Mouse (Mus musculus) CH12.LX (cell line): ENCODE results near the gene Adamts14. TPM values are rescaled to one million over a fixed set of nuclear protein-coding genes. Genes with fewer than 3 reads are reported as not detected.

ENCODE experiments used
- DNase-seq: peaks from one replicate; pipeline ENCODE4 v3.0.0-alpha.2; 2013; ENCODE audit errors: extremely low read depth
- H3K27ac ChIP-seq: 2 replicates; pipeline ENCODE4 v1.5.1; 2012; ENCODE audit warnings: low read depth, mild to moderate bottlenecking, control low read depth, moderate library complexity; ENCODE audit not compliant: insufficient read depth
- H3K27me3 ChIP-seq: replicated peaks from 2 replicates; pipeline ENCODE3; 2012; ENCODE audit warnings: inconsistent platforms
- H3K36me3 ChIP-seq, 2 experiments: replicated peaks in 1 of 2; 2 replicates each; pipeline versions ENCODE3 to v1.6.1; 2012; ENCODE audit warnings: inconsistent platforms in 1 of 2, low read length in 1 of 2, mild to moderate bottlenecking in 1 of 2, mixed read lengths in 1 of 2, moderate library complexity in 1 of 2; ENCODE audit not compliant: control insufficient read depth in 1 of 2, insufficient read depth in 1 of 2
- H3K4me1 ChIP-seq, 2 experiments: 2 replicates each; pipeline ENCODE4 v1.6.1; 2012; ENCODE audit warnings: inconsistent platforms in 1 of 2, moderate library complexity in 1 of 2; ENCODE audit not compliant: insufficient read depth in 2 of 2, control insufficient read depth in 1 of 2
- H3K4me2 ChIP-seq: 2 replicates; pipeline ENCODE4 v1.6.1; 2012; ENCODE audit warnings: low read depth, mild to moderate bottlenecking, control low read depth; ENCODE audit not compliant: poor library complexity, insufficient read depth, severe bottlenecking
- H3K4me3 ChIP-seq, 3 experiments: fragments of 150-350 bp in 1 of 3; sonication (generic) in 1 of 3; replicated peaks in 1 of 3; 2 replicates each; pipeline versions ENCODE3 to v1.5.1; 2011 to 2012; ENCODE audit warnings: low read depth in 2 of 3, low read length in 2 of 3, mild to moderate bottlenecking in 2 of 3, moderate library complexity in 2 of 3, control low read depth in 1 of 3, improper control_type of control experiment in 1 of 3, inconsistent platforms in 1 of 3, mixed read lengths in 1 of 3; ENCODE audit not compliant: poor library complexity in 1 of 3
- H3K79me2 ChIP-seq: replicated peaks from 2 replicates; pipeline ENCODE4 v1.6.1; 2012; ENCODE audit warnings: mild to moderate bottlenecking, moderate library complexity; ENCODE audit not compliant: control insufficient read depth, poor library complexity, insufficient read depth, severe bottlenecking; ENCODE audit errors: extremely low read depth
- H3K9ac ChIP-seq: 2 replicates; pipeline ENCODE4 v1.6.1; 2012; ENCODE audit warnings: low read depth, mild to moderate bottlenecking, control low read depth, moderate library complexity; ENCODE audit not compliant: insufficient read depth
- H3K9me3 ChIP-seq: replicated peaks from 2 replicates; pipeline ENCODE3; 2012; ENCODE audit warnings: low read length, inconsistent platforms, mixed read lengths
- BHLHE40 ChIP-seq: IDR thresholded peaks from 2 replicates; pipeline ENCODE4 v1.6.1; 2011; ENCODE audit warnings: mild to moderate bottlenecking, low read depth, low read length, improper control_type of control experiment
- CTCF ChIP-seq, 2 experiments: IDR thresholded peaks in 1 of 2; conservative IDR thresholded peaks in 1 of 2; 2 replicates each; pipeline ENCODE4 v1.5.1; 2011 to 2012; ENCODE audit warnings: low read depth in 2 of 2, low read length in 2 of 2, improper control_type of control experiment in 1 of 2, inconsistent platforms in 1 of 2, mild to moderate bottlenecking in 1 of 2, moderate library complexity in 1 of 2
- ELF1 ChIP-seq: IDR thresholded peaks from 2 replicates; pipeline ENCODE4 v1.6.1; 2014; ENCODE audit warnings: low read depth, mild to moderate bottlenecking, inconsistent platforms, low read length, improper control_type of control experiment
- ETS1 ChIP-seq: conservative IDR thresholded peaks from 2 replicates; pipeline ENCODE4 v1.6.1; 2012; ENCODE audit warnings: low read depth, mild to moderate bottlenecking, inconsistent platforms, low read length, improper control_type of control experiment, moderate library complexity
- GABPA ChIP-seq: IDR thresholded peaks from 2 replicates; pipeline ENCODE4 v1.6.1; 2012; ENCODE audit warnings: low read depth, low read length, improper control_type of control experiment, inconsistent platforms; ENCODE audit not compliant: insufficient replicate concordance
- JUND ChIP-seq: conservative IDR thresholded peaks from 2 replicates; pipeline ENCODE4 v1.6.1; 2011; ENCODE audit warnings: low read depth, low read length, improper control_type of control experiment
- MAX ChIP-seq: IDR thresholded peaks from 2 replicates; pipeline ENCODE4 v1.6.1; 2011; ENCODE audit warnings: low read length, improper control_type of control experiment
- MAZ ChIP-seq: IDR thresholded peaks from 2 replicates; pipeline ENCODE4 v1.6.1; 2012; ENCODE audit warnings: low read depth, mild to moderate bottlenecking, inconsistent platforms, low read length, improper control_type of control experiment, moderate library complexity
- MEF2A ChIP-seq: IDR thresholded peaks from 2 replicates; pipeline ENCODE4 v1.6.1; 2014; ENCODE audit warnings: low read depth, mild to moderate bottlenecking, inconsistent platforms, low read length, improper control_type of control experiment, borderline replicate concordance
- MXI1 ChIP-seq: IDR thresholded peaks from 2 replicates; pipeline ENCODE4 v1.6.1; 2011; ENCODE audit warnings: mild to moderate bottlenecking, low read depth, low read length, improper control_type of control experiment
- MYC ChIP-seq: IDR thresholded peaks from 2 replicates; pipeline ENCODE4 v1.6.1; 2011; ENCODE audit warnings: low read depth, mild to moderate bottlenecking, improper control_type of control experiment, low read length
- NELFE ChIP-seq: IDR thresholded peaks from 2 replicates; pipeline ENCODE4 v1.6.1; 2011; ENCODE audit warnings: low read depth, low read length, improper control_type of control experiment
- NRF1 ChIP-seq: IDR thresholded peaks from 2 replicates; pipeline ENCODE4 v1.6.1; 2014; ENCODE audit warnings: low read depth, mild to moderate bottlenecking, inconsistent platforms, low read length, improper control_type of control experiment, moderate library complexity
- POLR2A ChIP-seq: IDR thresholded peaks from 2 replicates; pipeline ENCODE4 v1.6.1; 2011; ENCODE audit warnings: low read depth, mild to moderate bottlenecking, improper control_type of control experiment, low read length
- POLR2AphosphoS2 ChIP-seq: IDR thresholded peaks from 2 replicates; pipeline ENCODE4 v1.6.1; 2011; ENCODE audit warnings: low read depth, low read length, improper control_type of control experiment
- TCF12 ChIP-seq: IDR thresholded peaks from 2 replicates; pipeline ENCODE4 v1.6.1; 2014; ENCODE audit warnings: low read depth, mild to moderate bottlenecking, inconsistent platforms, low read length, improper control_type of control experiment
- UBTF ChIP-seq: IDR thresholded peaks from 2 replicates; pipeline ENCODE4 v1.6.1; 2012; ENCODE audit warnings: low read depth, mild to moderate bottlenecking, inconsistent platforms, low read length, improper control_type of control experiment, moderate library complexity
- USF1 ChIP-seq: IDR thresholded peaks from 2 replicates; pipeline ENCODE4 v1.6.1; 2014; ENCODE audit warnings: low read depth, mild to moderate bottlenecking, inconsistent platforms, low read length, improper control_type of control experiment
- USF2 ChIP-seq: conservative IDR thresholded peaks from 2 replicates; pipeline ENCODE4 v1.6.1; 2011; ENCODE audit warnings: low read depth, low read length, improper control_type of control experiment
- ZC3H11A ChIP-seq: IDR thresholded peaks from 2 replicates; pipeline ENCODE4 v1.6.1; 2012; ENCODE audit warnings: low read depth, mild to moderate bottlenecking, inconsistent platforms, low read length, improper control_type of control experiment
- dilution Hi-C: fragments of 300-500 bp; cut with MboI; formaldehyde crosslinking; loops from 2 replicates; pipeline ENCODE4 v1.14.3; 2020; ENCODE audit warnings: low sequenced_read_pairs; ENCODE audit not compliant: extremely low pct_unique_long_range_greater_than_20kb, extremely low pct_ligation_motif_present
- in situ Hi-C: fragments of 300-500 bp; cut with MboI; formaldehyde crosslinking; loops from 3 replicates; pipeline ENCODE4 v1.14.3; 2019; ENCODE audit warnings: low sequenced_read_pairs, low pct_ligation_motif_present, low pct_unique_long_range_greater_than_20kb, mixed read lengths
- polyA plus RNA-seq: library from polyadenylated mRNA; unstranded; fragments of >175 nt; gene quantifications from 2 replicates; pipeline ENCODE4 v1.2.1, GENCODE M21; 2012; ENCODE audit warnings: low read depth; ENCODE audit not compliant: insufficient read length
- total RNA-seq, 2 experiments: library from RNA; depleted of rRNA; stranded (reverse); fragments of 300-350 nt in 1 of 2; fragments of >200 nt in 1 of 2; gene quantifications; 2 replicates each; pipeline ENCODE4 v1.2.3; 2012 to 2014

The Adamts14 gene
- total and polyA plus RNA-seq, 3 experiments: 1.2 to 2.7 (median 2.5) TPM

GRCm38 (mm10) chr10:61203930-61204329 lies 69.3 kb downstream of the Adamts14 start:
- Histone ChIP-seq H3K9me3 (no peaks in the 10 kb centered on the region), H3K36me3 (peaks cover 0 to 4% of the 10 kb centered on the region in 2 experiments), H3K4me2 (no peak overlapping the region; the same call in 1 of the 2 replicates), H3K4me3 (no peak overlapping the region), H3K27me3 (no peaks in the 10 kb centered on the region), H3K79me2 (no peaks in the 10 kb centered on the region), H3K27ac (no peak overlapping the region), H3K9ac (0 out of 2 replicates have a peak overlapping the region, but pooled peaks have one; percentile 7)
- in situ Hi-C loops: no loop called here
- dilution Hi-C loops: no loop called here
- peak; percentile 48 for DNase-seq
- TF ChIP-seq JUND (no peak), MAX (peak; percentile 31; the same call in 1 of the 2 replicates), UBTF (no peak), ZC3H11A (no peak), USF1 (peak; percentile 70), MXI1 (peak; percentile 30; the same call in 1 of the 2 replicates), POLR2A (no peak), MAZ (0 out of 2 replicates have a peak, but pooled peaks have one; percentile 20), MYC (no peak), MEF2A (peak; percentile 82; the same call in 1 of the 2 replicates), BHLHE40 (peak; percentile 54), NELFE (no peak), TCF12 (peak; percentile 29; the same call in 1 of the 2 replicates), USF2 (peak; percentile 17; the same call in 1 of the 2 replicates), GABPA (no peak), ETS1 (peak; percentile 80), NRF1 (no peak), POLR2AphosphoS2 (no peak), ELF1 (no peak), CTCF (conservative IDR thresholded peaks at IDR 0.05 in 1 of 2, IDR thresholded peaks at IDR 0.05 in 1 of 2; ENCODE audit: low read depth in 2 of 2, low read length in 2 of 2) (no peak)
- TF ChIP-seq, all 38 proteins: peak for 9
- H3K4me1 ChIP-seq: peaks cover 36 to 44% of the 10 kb centered on the region in 2 experiments
